Mouse (Mus musculus): ENCODE results near the gene Csnk1g2.

- TF ChIP-seq CTCF (IDR thresholded peaks at IDR 0.05; ENCODE audit: extremely low read depth, insufficient read depth, low read length) (no peak), POLR2A (IDR thresholded peaks at IDR 0.05; ENCODE audit: extremely low read depth, insufficient read depth, low read length) (no peak)
These were observed 45.2 kb upstream of the Csnk1g2 start, which contains the start of gene Klf16 for GRCm38 (mm10) chr10:80577195-80578130.

Measured in cortical plate, adult 2 months (tissue).